1 mouse cellular context compared by ENCODE assay signal in genomic region chr5:129620600-129620999, GRCm38 (mm10). TPM values are rescaled to one million over a fixed set of nuclear protein-coding genes. Genes with fewer than 3 reads are reported as not detected.
"Had no signal": no experiment of that assay in that cellular context is flagged by ENCODE, and none has a peak within 500 bp of the region (broad histone marks: within the 10 kb centered on the region; RNA-seq: fewer than 3 reads in every experiment).

No protein-coding gene starts in this region.

RNA-seq across cellular contexts. Expression of gene Mmp17, which starts 36.6 kb away (rescaled TPM):
- polyA plus RNA-seq: macrophage had no signal
